Mouse (Mus musculus): ENCODE results near the gene Dnajc12. TPM values are rescaled to one million over a fixed set of nuclear protein-coding genes. Genes with fewer than 3 reads are reported as not detected.

The Dnajc12 gene
- polyA plus RNA-seq, 1 experiment: 0.49 TPM

DNA sequence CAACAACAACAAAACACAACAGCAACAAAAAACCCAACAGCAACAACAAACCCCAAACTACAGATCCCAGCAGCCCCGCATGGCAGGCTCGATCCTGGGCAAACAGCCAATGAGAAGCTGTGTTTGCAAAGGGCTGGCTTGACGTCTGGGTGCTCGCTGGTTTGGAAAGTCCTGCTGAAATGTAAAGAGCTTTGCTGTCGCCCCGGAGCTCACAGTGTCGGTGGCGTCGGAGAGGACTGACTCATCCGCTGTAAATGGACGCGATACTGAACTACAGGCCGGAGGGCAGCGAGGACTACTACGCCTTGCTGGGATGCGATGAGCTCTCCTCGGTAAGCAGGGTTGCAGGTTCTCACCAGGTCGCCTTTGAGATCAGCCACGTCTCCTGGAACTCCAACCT lies 4.2 kb downstream of the Dnajc12 start:
- peaks cover 2% of the 10 kb centered on the region; the same call in 1 of the 2 replicates for H3K4me1 ChIP-seq (ENCODE audit: control insufficient read depth, insufficient read depth, insufficient read length)

DNA sequence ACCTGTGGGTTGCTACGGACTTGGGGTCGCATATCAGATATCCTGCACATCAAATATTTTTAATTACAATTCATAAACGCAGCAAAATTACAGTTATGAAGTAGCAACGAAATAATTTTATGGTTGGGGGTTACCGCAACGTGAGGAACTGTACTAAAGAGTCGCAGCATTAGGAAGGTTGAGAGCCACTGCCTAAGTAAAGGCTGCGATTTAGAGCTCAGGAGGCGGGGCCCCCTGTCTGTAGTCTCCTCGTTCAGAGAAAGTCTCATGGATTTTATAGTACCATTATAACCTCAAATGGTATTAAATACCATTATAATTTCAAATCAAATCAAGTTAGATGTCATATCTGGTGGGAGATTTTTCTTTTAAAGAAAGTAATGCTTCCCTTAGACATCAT lies 4.7 kb downstream of the Dnajc12 start:
- no peak for TF ChIP-seq POLR2A (IDR thresholded peaks at IDR 0.05; ENCODE audit: low read depth, low read length)
- no peak for TF ChIP-seq CTCF (IDR thresholded peaks at IDR 0.05; ENCODE audit: extremely low read depth, insufficient read depth, insufficient read length, insufficient replicate concordance)
- 4% methylated on average over 10 of the region's 10 CpGs for WGBS
- no peak for DNase-seq (ENCODE audit: low read depth in 1 of 2, low spot score in 2 of 2)
- Histone ChIP-seq H3K27me3 (ENCODE audit: control insufficient read depth, insufficient read depth, low read length) (no peaks in the 10 kb centered on the region), H3K36me3 (ENCODE audit: control insufficient read depth, insufficient read depth, low read length) (no peaks in the 10 kb centered on the region), H3K4me3 (ENCODE audit: extremely low read depth, insufficient read depth, insufficient read length) (peak overlapping the region; percentile 66), H3K4me1 (ENCODE audit: control insufficient read depth, insufficient read depth, insufficient read length) (peaks cover 2% of the 10 kb centered on the region; the same call in 1 of the 2 replicates), H3K27ac (ENCODE audit: insufficient read depth, low read length) (no peak overlapping the region)

More for the DNA sequence above, 4.2 kb downstream of the Dnajc12 start:
- no peaks in the 10 kb centered on the region for H3K27me3 ChIP-seq (ENCODE audit: control insufficient read depth, insufficient read depth, low read length)
- DNase-seq (ENCODE audit: low read depth in 1 of 2, low spot score in 2 of 2): peak; percentile 47 to 67
- WGBS: under 1% methylated on average over 19 of the region's 19 CpGs
- H3K36me3 ChIP-seq (ENCODE audit: control insufficient read depth, insufficient read depth, low read length): no peaks in the 10 kb centered on the region
- H3K27ac ChIP-seq (ENCODE audit: insufficient read depth, low read length): no peak overlapping the region
- TF ChIP-seq POLR2A (IDR thresholded peaks at IDR 0.05; ENCODE audit: low read depth, low read length): peak; percentile 39; the same call in 1 of the 2 replicates
- TF ChIP-seq CTCF (IDR thresholded peaks at IDR 0.05; ENCODE audit: extremely low read depth, insufficient read depth, insufficient read length, insufficient replicate concordance): no peak
- peak overlapping the region; percentile 66 for H3K4me3 ChIP-seq (ENCODE audit: extremely low read depth, insufficient read depth, insufficient read length)

DNA sequence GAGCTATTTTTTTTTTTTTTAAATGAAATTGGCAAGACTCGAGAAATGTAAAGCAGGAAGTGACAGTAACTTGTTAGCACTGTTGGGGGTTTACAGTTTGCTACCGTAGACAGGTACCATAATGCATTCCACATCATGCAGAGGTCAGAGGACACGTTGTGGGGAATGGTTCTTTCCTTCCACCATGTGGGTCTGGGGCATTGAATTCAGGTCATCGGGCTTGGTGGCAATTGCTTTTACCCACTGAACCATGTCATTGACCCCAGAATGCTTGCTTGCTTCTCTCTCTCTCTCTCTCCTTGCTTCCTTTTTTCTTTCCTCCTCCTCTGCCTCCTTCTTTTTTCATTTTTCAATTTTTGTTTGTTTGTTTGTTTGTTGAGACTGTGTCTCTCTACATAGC lies 6.7 kb downstream of the Dnajc12 start:
- Histone ChIP-seq H3K27ac (ENCODE audit: insufficient read depth, low read length) (no peak overlapping the region), H3K36me3 (ENCODE audit: control insufficient read depth, insufficient read depth, low read length) (no peaks in the 10 kb centered on the region), H3K27me3 (ENCODE audit: control insufficient read depth, insufficient read depth, low read length) (no peaks in the 10 kb centered on the region), H3K4me3 (ENCODE audit: extremely low read depth, insufficient read depth, insufficient read length) (no peak overlapping the region), H3K4me1 (ENCODE audit: control insufficient read depth, insufficient read depth, insufficient read length) (peaks cover 2% of the 10 kb centered on the region; the same call in 1 of the 2 replicates)
- TF ChIP-seq CTCF (IDR thresholded peaks at IDR 0.05; ENCODE audit: extremely low read depth, insufficient read depth, insufficient read length, insufficient replicate concordance) (no peak), POLR2A (IDR thresholded peaks at IDR 0.05; ENCODE audit: low read depth, low read length) (no peak)
- WGBS: 63% methylated on average over 4 of the region's 4 CpGs
- no peak for DNase-seq (ENCODE audit: low read depth in 1 of 2, low spot score in 2 of 2)

DNA sequence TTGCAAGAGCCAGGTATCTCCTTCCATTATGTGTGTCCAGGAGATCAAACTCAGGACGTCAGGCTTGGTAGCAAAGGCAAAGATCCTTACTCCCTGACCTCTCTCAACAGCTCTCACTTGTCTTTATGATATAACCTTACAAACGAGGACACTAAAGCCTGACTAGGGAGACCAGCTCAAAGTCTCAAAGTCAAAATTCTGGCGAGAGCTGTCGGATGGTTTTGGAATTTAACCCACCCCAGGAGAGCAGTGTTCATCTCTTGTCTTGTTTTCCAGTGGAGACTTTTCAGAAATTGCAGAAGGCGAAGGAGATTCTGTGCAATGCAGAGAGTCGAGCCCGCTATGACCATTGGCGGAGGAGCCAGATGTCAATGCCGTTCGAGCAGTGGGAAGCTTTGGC lies 14.7 kb downstream of the Dnajc12 start:
- 93% methylated on average over 10 of the region's 10 CpGs for WGBS
- Histone ChIP-seq H3K27ac (ENCODE audit: insufficient read depth, low read length) (no peak overlapping the region), H3K4me3 (ENCODE audit: extremely low read depth, insufficient read depth, insufficient read length) (no peak overlapping the region), H3K36me3 (ENCODE audit: control insufficient read depth, insufficient read depth, low read length) (no peaks in the 10 kb centered on the region), H3K4me1 (ENCODE audit: control insufficient read depth, insufficient read depth, insufficient read length) (no peaks in the 10 kb centered on the region), H3K27me3 (ENCODE audit: control insufficient read depth, insufficient read depth, low read length) (no peaks in the 10 kb centered on the region)
- no peak for DNase-seq (ENCODE audit: low read depth in 1 of 2, low spot score in 2 of 2)
- TF ChIP-seq POLR2A (IDR thresholded peaks at IDR 0.05; ENCODE audit: low read depth, low read length): no peak
- no peak for TF ChIP-seq CTCF (IDR thresholded peaks at IDR 0.05; ENCODE audit: extremely low read depth, insufficient read depth, insufficient read length, insufficient replicate concordance)

DNA sequence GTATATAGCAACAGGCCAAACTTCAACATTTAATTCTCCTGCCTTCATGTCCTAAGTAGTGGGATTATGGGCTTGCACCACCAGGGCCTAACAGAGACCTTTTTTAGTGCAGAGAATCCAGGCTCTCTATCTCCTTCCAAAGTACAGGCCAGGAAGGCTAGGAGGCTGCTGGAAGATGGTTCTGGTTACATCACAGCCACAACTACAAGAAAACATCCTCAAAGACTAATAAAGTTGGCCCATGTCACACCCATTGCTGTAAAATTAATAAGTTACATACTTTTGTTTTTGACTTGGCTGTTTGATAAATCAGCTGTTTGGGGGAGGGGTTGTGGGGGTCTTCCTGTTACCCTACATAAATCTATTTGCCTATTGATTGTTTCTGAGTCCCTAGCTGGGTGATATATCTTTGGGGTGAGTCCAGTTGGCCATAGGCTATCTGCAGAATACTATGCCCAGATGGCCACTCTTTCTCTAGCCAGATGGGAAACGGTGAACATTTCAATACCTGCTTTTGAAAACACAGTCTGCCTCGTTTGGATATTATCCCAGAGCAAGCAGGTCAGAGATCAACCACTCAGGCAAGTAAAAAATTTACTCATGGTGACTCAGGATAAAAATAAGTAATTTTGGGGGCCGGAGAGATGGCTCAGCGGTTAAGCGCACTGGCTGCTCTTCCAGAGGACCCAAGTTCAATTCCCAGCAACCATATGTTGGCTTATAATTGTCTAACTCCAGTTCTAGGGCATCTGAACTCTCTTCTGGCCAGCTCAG lies 20.7 kb downstream of the Dnajc12 start:
- Histone ChIP-seq H3K4me3 (ENCODE audit: extremely low read depth, insufficient read depth, insufficient read length) (no peak overlapping the region), H3K36me3 (ENCODE audit: control insufficient read depth, insufficient read depth, low read length) (no peaks in the 10 kb centered on the region), H3K27me3 (ENCODE audit: control insufficient read depth, insufficient read depth, low read length) (no peaks in the 10 kb centered on the region), H3K27ac (ENCODE audit: insufficient read depth, low read length) (no peak overlapping the region), H3K4me1 (ENCODE audit: control insufficient read depth, insufficient read depth, insufficient read length) (no peaks in the 10 kb centered on the region)
- 91% methylated on average over 5 of the region's 5 CpGs for WGBS
- no peak for TF ChIP-seq POLR2A (IDR thresholded peaks at IDR 0.05; ENCODE audit: low read depth, low read length)
- no peak for TF ChIP-seq CTCF (IDR thresholded peaks at IDR 0.05; ENCODE audit: extremely low read depth, insufficient read depth, insufficient read length, insufficient replicate concordance)
- DNase-seq (ENCODE audit: low read depth in 1 of 2, low spot score in 2 of 2): no peak

DNA sequence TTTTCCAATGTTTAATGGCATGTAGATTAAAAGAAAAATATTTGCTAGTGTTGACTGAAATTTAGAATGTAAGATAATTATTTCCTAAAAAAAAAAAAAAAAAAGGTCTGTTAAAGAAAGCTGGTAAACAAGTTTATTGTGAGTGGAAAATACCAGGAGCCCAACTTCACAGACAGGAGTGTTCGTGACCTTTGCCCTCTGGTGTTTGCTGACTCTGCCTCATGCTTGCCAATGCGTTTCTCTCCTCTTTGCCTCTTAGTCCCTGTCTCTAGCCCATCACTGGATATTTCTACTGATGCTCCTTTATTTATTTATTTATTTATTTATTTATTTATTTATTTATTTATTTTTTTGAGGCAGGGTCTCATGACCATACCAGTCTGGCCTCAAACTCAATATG lies 21.4 kb downstream of the Dnajc12 start:
- Histone ChIP-seq H3K4me1 (ENCODE audit: control insufficient read depth, insufficient read depth, insufficient read length) (no peaks in the 10 kb centered on the region), H3K36me3 (ENCODE audit: control insufficient read depth, insufficient read depth, low read length) (no peaks in the 10 kb centered on the region), H3K27ac (ENCODE audit: insufficient read depth, low read length) (no peak overlapping the region), H3K27me3 (ENCODE audit: control insufficient read depth, insufficient read depth, low read length) (no peaks in the 10 kb centered on the region), H3K4me3 (ENCODE audit: extremely low read depth, insufficient read depth, insufficient read length) (no peak overlapping the region)
- DNase-seq (ENCODE audit: low read depth in 1 of 2, low spot score in 2 of 2): no peak
- TF ChIP-seq POLR2A (IDR thresholded peaks at IDR 0.05; ENCODE audit: low read depth, low read length) (no peak), CTCF (IDR thresholded peaks at IDR 0.05; ENCODE audit: extremely low read depth, insufficient read depth, insufficient read length, insufficient replicate concordance) (no peak)
- 97% methylated on average over 2 of the region's 2 CpGs for whole genome bisulfite sequencing
